Comparison of ENCODE assay signal across 9 mouse cellular contexts in the genomic region with DNA sequence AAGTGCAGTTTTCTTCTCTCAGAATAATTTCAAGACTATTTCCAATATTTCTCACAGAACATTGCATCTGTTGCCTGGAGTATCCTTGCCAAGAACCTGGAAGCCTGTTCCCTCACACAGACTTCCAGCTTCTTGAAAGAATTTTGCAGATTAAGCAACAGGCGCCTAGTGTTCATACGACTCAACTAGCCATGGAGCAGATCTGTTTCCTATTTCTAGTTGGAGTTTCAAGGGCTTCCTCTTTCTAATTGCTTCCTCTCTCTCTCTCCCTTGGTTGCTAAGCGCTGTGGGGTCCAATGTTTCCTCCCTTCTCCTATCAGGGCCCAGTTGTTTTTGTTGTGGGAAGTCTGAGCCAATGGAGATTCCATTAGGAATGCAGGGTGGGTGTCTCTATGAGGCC. TPM values are rescaled to one million over a fixed set of nuclear protein-coding genes. Genes with fewer than 3 reads are reported as not detected.
DNase-seq lines count a peak whose midpoint lies in the region; ATAC-seq lines count a peak whose summit lies in the region.
"Had no signal": no experiment of that assay in that cellular context is flagged by ENCODE, and none has a peak within 500 bp of the region (broad histone marks: within the 10 kb centered on the region; RNA-seq: fewer than 3 reads in every experiment).

No protein-coding gene starts in this region.

- intact Hi-C loops in heart, postnatal 25 days (cut with DNase I), result no loop called here

- ATAC-seq in lung, embryonic 16.5 days (ENCODE audit: low read depth), result peak; percentile 52
- ATAC-seq in embryonic facial prominence, embryonic 13.5 days (ENCODE audit: insufficient number of reproducible peaks, insufficient read depth, low FRiP score, low TSS enrichment, low read depth), result no peak
- ATAC-seq in monocyte, adult 5-6 weeks (replicated peaks; ENCODE audit: insufficient number of reproducible peaks, low FRiP score, low TSS enrichment, poor library complexity, severe bottlenecking), result peak; percentile 70

- H3K27me3 ChIP-seq in lung, embryonic 16.5 days (ENCODE audit: control insufficient read depth, insufficient read depth, low read depth, low read length), result no peaks in the 10 kb centered on the region
- no peaks in the 10 kb centered on the region for H3K27me3 ChIP-seq in embryonic facial prominence, embryonic 13.5 days

- no peak overlapping the region for H3K9ac ChIP-seq in lung, embryonic 16.5 days (ENCODE audit: low read length)
- no peak overlapping the region for H3K9ac ChIP-seq in embryonic facial prominence, embryonic 13.5 days

- no peaks in the 10 kb centered on the region for H3K9me3 ChIP-seq in lung, embryonic 16.5 days (ENCODE audit: control insufficient read depth, low read length)
- H3K9me3 ChIP-seq in embryonic facial prominence, embryonic 13.5 days, result no peaks in the 10 kb centered on the region

- no peaks in the 10 kb centered on the region for H3K36me3 ChIP-seq in lung, embryonic 16.5 days (ENCODE audit: control insufficient read depth, insufficient read depth, low read length)
- H3K36me3 ChIP-seq in embryonic facial prominence, embryonic 13.5 days, result no peaks in the 10 kb centered on the region

- peaks cover 9% of the 10 kb centered on the region for H3K4me1 ChIP-seq in lung, embryonic 16.5 days (replicated peaks; ENCODE audit: control insufficient read depth, insufficient read depth, low read length)
- peaks cover 26% of the 10 kb centered on the region for H3K4me1 ChIP-seq in embryonic facial prominence, embryonic 13.5 days

- no peak overlapping the region for H3K27ac ChIP-seq in lung, embryonic 16.5 days (ENCODE audit: low read length)
- peak overlapping the region; percentile 24; the same call in 1 of the 2 replicates for H3K27ac ChIP-seq in embryonic facial prominence, embryonic 13.5 days

- 50% methylated on average over 3 of the region's 3 CpGs for WGBS in lung, embryonic 16.5 days
- WGBS in embryonic facial prominence, embryonic 13.5 days, result 30% methylated on average over 3 of the region's 3 CpGs

- peak; percentile 37 to 65 for DNase-seq in heart, adult 9 months (ENCODE audit: low spot score in 2 of 2)
- no peak for DNase-seq in heart, postnatal 25 days (ENCODE audit: low spot score)
- no peak for DNase-seq in lung, postnatal 4 days
- DNase-seq in T-cell, adult 2 months (ENCODE audit: low spot score), result no peak
- no peak for DNase-seq in retina, postnatal 1 day
- DNase-seq: adrenal gland, postnatal 14 days had no signal

- 0 out of 2 replicates have a peak overlapping the region, but pooled peaks have one; percentile 6 for H3K4me2 ChIP-seq in lung, embryonic 16.5 days (ENCODE audit: low read depth, low read length)
- no peak overlapping the region for H3K4me2 ChIP-seq in embryonic facial prominence, embryonic 13.5 days

- H3K4me3 ChIP-seq in lung, embryonic 16.5 days (ENCODE audit: low read length), result no peak overlapping the region
- H3K4me3 ChIP-seq in embryonic facial prominence, embryonic 13.5 days, result no peak overlapping the region

RNA-seq across cellular contexts. Expression of gene Itga8, which starts 7.7 kb away (rescaled TPM):
- total RNA-seq in heart, postnatal 25 days (2021), result 1 to 10 TPM; 7.4 to 7.7 TPM
- 33.4 and 36.7 TPM in 2 replicates for polyA plus RNA-seq in lung, embryonic 16.5 days (2015; fragmentation: Nextera tagmentation; extraction: Ambion mirVana)
- polyA plus RNA-seq in embryonic facial prominence, embryonic 13.5 days (2015; fragmentation: Nextera tagmentation; extraction: Ambion mirVana), result 17.7 and 20.9 TPM in 2 replicates
- 1.4 to 8.9 TPM (median 2.9 TPM) in 3 replicates for total RNA-seq in monocyte, adult 5-6 weeks (2017)

Comparison
In these comparisons a context has a peak if more than half of its experiments do, and no peak if none do; other contexts are left out.
1. DNase-seq: peak in heart, adult 9 months (2 of 2); none in heart, postnatal 25 days (single experiment), lung, postnatal 4 days (0 of 2), T-cell, adult 2 months (single experiment) and retina, postnatal 1 day (single experiment).